Mouse (Mus musculus) heart, postnatal 0 days (tissue): ENCODE results near the gene Sik3. TPM values are rescaled to one million over a fixed set of nuclear protein-coding genes. Genes with fewer than 3 reads are reported as not detected.

ENCODE experiments used
- ATAC-seq: fragments of 200-750 bp; cut with Nextera tagmentation; 2 replicates; pipeline ENCODE4 v1.8.0; 2017; ENCODE audit warnings: low read depth, moderate number of reproducible peaks, moderate library complexity; ENCODE audit not compliant: insufficient read depth
- DNase-seq: peaks from one replicate; pipeline ENCODE4 v3.0.0-alpha.2; 2016; ENCODE audit warnings: low spot score
- H3K27ac ChIP-seq: fragments of 300-500 bp; sonication (generic); 2 replicates; pipeline ENCODE4 v1.5.1; 2014; ENCODE audit warnings: low read depth, mild to moderate bottlenecking
- H3K27me3 ChIP-seq: fragments of 300-500 bp; sonication (generic); 2 replicates; pipeline ENCODE4 v1.6.1; 2014; ENCODE audit warnings: low read length, mixed read lengths; ENCODE audit not compliant: control insufficient read depth, insufficient read depth
- H3K36me3 ChIP-seq: fragments of 300-500 bp; sonication (generic); replicated peaks from 2 replicates; pipeline ENCODE4 v1.6.1; 2014; ENCODE audit warnings: low read length, mixed read lengths; ENCODE audit not compliant: control insufficient read depth, insufficient read depth
- H3K4me1 ChIP-seq: fragments of 300-500 bp; sonication (generic); 2 replicates; pipeline ENCODE4 v1.6.1; 2014; ENCODE audit warnings: antibody characterized with exemption; ENCODE audit not compliant: control insufficient read depth, insufficient read depth
- H3K4me2 ChIP-seq: fragments of 300-500 bp; sonication (generic); 2 replicates; pipeline ENCODE4 v1.6.1; 2014; ENCODE audit warnings: low read depth, mild to moderate bottlenecking, low read length, moderate library complexity
- H3K4me3 ChIP-seq: fragments of 300-500 bp; sonication (generic); 2 replicates; pipeline ENCODE4 v1.5.1; 2014; ENCODE audit warnings: low read depth, low read length
- H3K9ac ChIP-seq: fragments of 300-500 bp; sonication (generic); replicated peaks from 2 replicates; pipeline ENCODE4 v1.6.1; 2014; ENCODE audit warnings: low read depth, low read length, mixed read lengths
- H3K9me3 ChIP-seq: fragments of 300-500 bp; sonication (generic); replicated peaks from 2 replicates; pipeline ENCODE4 v1.6.1; 2016; ENCODE audit warnings: low read length; ENCODE audit not compliant: control insufficient read depth
- CTCF ChIP-seq: IDR thresholded peaks from 2 replicates; pipeline ENCODE4 v1.5.1; 2016; ENCODE audit warnings: antibody characterized with exemption, control low read depth, low read depth
- EP300 ChIP-seq: IDR thresholded peaks from 2 replicates; pipeline ENCODE4 v1.6.1; 2016; ENCODE audit warnings: antibody characterized with exemption, low read depth
- WGBS: fragments of 180-500 bp; shearing (Covaris S2); extraction: QIAGEN DNeasy Blood & Tissue Kit; methylation state at CpG from one replicate; pipeline ENCODE4 v1.1.7; 2014; 5-methylcytosine and 5-hydroxymethylcytosine counted together
- polyA plus RNA-seq: library from polyadenylated mRNA; unstranded; fragments of >200 nt; fragmentation: Nextera tagmentation; extraction: Ambion mirVana; gene quantifications from 2 replicates; pipeline ENCODE4 v1.2.1, GENCODE M21; 2015
- total RNA-seq: library from RNA; depleted of rRNA; stranded (reverse); fragments of >200 nt; gene quantifications from 2 replicates; pipeline ENCODE4 v1.2.3, GENCODE M21; 2014; ENCODE audit warnings: low replicate concordance

The Sik3 gene
- total and polyA plus RNA-seq, 2 experiments from 2014 or later = 13.1 to 35.3 TPM

DNA sequence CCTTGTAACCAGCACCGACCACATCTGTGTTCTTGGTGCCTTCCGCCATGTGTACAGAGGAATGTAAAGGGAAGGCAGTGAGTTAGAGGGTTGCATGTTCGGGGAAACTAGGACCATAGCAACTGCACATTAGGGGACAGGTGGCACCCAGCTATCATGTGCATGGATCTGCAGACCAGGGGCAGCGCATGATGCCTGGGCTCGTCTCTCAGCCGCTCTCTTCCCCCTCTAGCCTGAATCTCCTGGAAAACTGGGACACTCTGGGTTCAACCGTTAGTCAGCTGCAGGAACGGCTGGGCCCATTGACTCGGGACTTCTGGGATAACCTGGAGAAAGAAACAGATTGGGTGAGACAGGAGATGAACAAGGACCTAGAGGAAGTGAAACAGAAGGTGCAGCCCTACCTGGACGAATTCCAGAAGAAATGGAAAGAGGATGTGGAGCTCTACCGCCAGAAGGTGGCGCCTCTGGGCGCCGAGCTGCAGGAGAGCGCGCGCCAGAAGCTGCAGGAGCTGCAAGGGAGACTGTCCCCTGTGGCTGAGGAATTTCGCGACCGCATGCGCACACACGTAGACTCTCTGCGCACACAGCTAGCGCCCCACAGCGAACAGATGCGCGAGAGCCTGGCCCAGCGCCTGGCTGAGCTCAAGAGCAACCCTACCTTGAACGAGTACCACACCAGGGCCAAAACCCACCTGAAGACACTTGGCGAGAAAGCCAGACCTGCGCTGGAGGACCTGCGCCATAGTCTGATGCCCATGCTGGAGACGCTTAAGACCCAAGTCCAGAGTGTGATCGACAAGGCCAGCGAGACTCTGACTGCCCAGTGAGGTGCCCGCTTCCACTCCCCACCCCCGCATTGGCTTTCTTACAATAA is 217.2 kb downstream of the Sik3 start:
- WGBS = 14% methylated on average over 37 of the region's 37 CpGs
- DNase-seq (peak; percentile 93), ATAC-seq (peak; percentile 95)
- H3K4me1 ChIP-seq = peaks cover 8% of the 10 kb centered on the region
- no peak overlapping the region for H3K27ac ChIP-seq
- H3K27me3 ChIP-seq = peaks cover 14% of the 10 kb centered on the region; the same call in 1 of the 2 replicates
- H3K9ac ChIP-seq = no peak overlapping the region; the same call in 1 of the 2 replicates
- H3K9me3 ChIP-seq = no peaks in the 10 kb centered on the region
- H3K4me2 ChIP-seq = peak overlapping the region; percentile 74
- no peaks in the 10 kb centered on the region for H3K36me3 ChIP-seq
- TF ChIP-seq EP300 (no peak), CTCF (peak; percentile 85)
- H3K4me3 ChIP-seq = peak overlapping the region; percentile 38

DNA sequence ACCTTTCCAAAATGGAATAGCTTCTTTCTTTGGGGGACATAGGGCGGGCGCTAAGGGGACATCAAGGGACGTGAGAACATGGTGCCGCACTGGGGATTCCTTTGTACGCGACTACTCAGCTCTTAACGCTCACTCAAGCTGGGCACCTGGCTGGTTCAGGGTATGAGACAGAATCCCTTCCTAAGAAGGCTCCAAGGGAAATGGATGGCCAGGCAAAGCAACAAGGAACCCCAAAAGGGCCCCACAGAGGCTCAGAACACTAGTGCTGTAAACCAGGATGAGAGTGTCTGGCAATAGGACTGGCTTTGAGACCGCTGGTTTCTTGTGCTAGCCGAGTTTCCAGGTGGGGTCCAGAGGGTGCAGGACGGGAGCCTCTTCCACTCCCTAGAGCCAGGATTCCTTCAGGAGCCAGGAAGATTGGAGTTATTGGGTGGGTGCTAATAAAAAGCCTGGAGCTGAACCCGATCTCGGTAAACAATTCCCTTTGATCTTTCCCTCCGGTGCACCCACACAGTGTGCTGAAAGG is 217.9 kb downstream of the Sik3 start:
- WGBS = 26% methylated on average over 13 of the region's 13 CpGs
- ATAC-seq = no peak
- H3K27ac ChIP-seq = no peak overlapping the region

DNA sequence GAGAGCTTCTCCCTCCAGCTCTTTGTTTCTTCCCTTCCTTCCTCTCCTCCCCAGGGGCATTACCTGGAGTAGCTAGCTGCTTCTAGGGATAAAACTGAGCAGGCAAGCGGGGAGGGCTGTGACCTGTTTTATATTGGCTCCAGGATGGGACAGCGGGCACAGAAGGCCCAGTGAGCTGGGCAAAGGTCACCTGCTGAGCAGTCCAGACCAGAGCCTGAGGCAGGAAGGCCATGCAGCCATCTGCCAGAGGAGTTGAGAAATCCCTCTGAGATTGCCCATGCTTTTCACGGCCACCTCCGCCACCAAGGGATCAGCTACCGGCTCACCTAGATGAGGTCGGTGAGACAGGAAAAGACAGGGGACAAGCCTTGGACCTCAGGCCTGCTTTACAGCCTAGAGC is 222.6 kb downstream of the Sik3 start:
- 86% methylated on average over 6 of the region's 6 CpGs for WGBS
- Histone ChIP-seq H3K27me3 (peaks cover 14% of the 10 kb centered on the region; the same call in 1 of the 2 replicates), H3K27ac (no peak overlapping the region), H3K4me3 (no peak overlapping the region), H3K9ac (no peak overlapping the region), H3K4me2 (no peak overlapping the region), H3K4me1 (peaks cover 6% of the 10 kb centered on the region), H3K9me3 (no peaks in the 10 kb centered on the region), H3K36me3 (no peaks in the 10 kb centered on the region)
- TF ChIP-seq CTCF (no peak), EP300 (no peak)
- ATAC-seq = no peak
- no peak for DNase-seq

More for the DNA sequence above, 217.9 kb downstream of the Sik3 start:
- no peaks in the 10 kb centered on the region for H3K36me3 ChIP-seq
- no peak for DNase-seq
- peaks cover 14% of the 10 kb centered on the region; the same call in 1 of the 2 replicates for H3K27me3 ChIP-seq
- no peak overlapping the region; the same call in 1 of the 2 replicates for H3K9ac ChIP-seq
- H3K4me1 ChIP-seq = peaks cover 8% of the 10 kb centered on the region
- peak overlapping the region; percentile 74 for H3K4me2 ChIP-seq
- no peaks in the 10 kb centered on the region for H3K9me3 ChIP-seq
- TF ChIP-seq CTCF (no peak), EP300 (no peak)
- peak overlapping the region; percentile 38 for H3K4me3 ChIP-seq

GRCm38 (mm10) chr9:46235596-46235648 is 222.8 kb downstream of the Sik3 start, which contains the start of gene Apoc3:
Gene Apoc3, minus strand, starts transcription at chr9:46235636.
- Histone ChIP-seq H3K27ac (no peak within 1 kb of the TSS), H3K4me3 (no peak within 1 kb of the TSS), H3K4me1 (peaks cover 3% of the 10 kb centered on the region), H3K36me3 (no peaks in the 10 kb centered on the region), H3K27me3 (peaks cover 14% of the 10 kb centered on the region; the same call in 1 of the 2 replicates), H3K4me2 (no peak within 1 kb of the TSS), H3K9ac (no peak within 1 kb of the TSS), H3K9me3 (no peaks in the 10 kb centered on the region)
- DNase-seq = no peak
- no peak for ATAC-seq
- no peak for TF ChIP-seq CTCF
- no peak for TF ChIP-seq EP300

- ATAC-seq (no peak), DNase-seq (no peak)
- peaks cover 1% of the 10 kb centered on the region; the same call in 1 of the 2 replicates for H3K4me1 ChIP-seq
- H3K36me3 ChIP-seq = no peaks in the 10 kb centered on the region
- peaks cover 12% of the 10 kb centered on the region; the same call in 1 of the 2 replicates for H3K27me3 ChIP-seq
- no peak overlapping the region for H3K4me3 ChIP-seq
- H3K4me2 ChIP-seq = no peak overlapping the region
- TF ChIP-seq EP300 (no peak), CTCF (no peak)
- H3K9me3 ChIP-seq = no peaks in the 10 kb centered on the region
- H3K27ac ChIP-seq = no peak overlapping the region
- no peak overlapping the region for H3K9ac ChIP-seq
- 59% methylated on average over 4 of the region's 4 CpGs for WGBS
Measured at GRCm38 (mm10) chr9:46235649-46236048, 223.0 kb downstream of the Sik3 start.

GRCm38 (mm10) chr9:46238850-46239249 is 226.2 kb downstream of the Sik3 start:
- Histone ChIP-seq H3K27me3 (0 out of 2 replicates have a peak, but pooled peaks cover 6% of the 10 kb centered on the region), H3K4me2 (no peak overlapping the region), H3K9ac (no peak overlapping the region), H3K4me3 (no peak overlapping the region), H3K36me3 (no peaks in the 10 kb centered on the region), H3K4me1 (peaks cover 7% of the 10 kb centered on the region; the same call in 1 of the 2 replicates), H3K9me3 (no peaks in the 10 kb centered on the region), H3K27ac (no peak overlapping the region)
- ATAC-seq = no peak
- DNase-seq = no peak
- 87% methylated on average over 7 of the region's 7 CpGs for WGBS
- TF ChIP-seq EP300 (no peak), CTCF (no peak)
